Mouse (Mus musculus) embryonic facial prominence, embryonic 11.5 days (tissue): ENCODE measurements around the gene Pop5. TPM values are rescaled to one million over a fixed set of nuclear protein-coding genes. Genes with fewer than 3 reads are reported as not detected.

Experiments
- ATAC-seq: fragments of 200-750 bp; cut with Nextera tagmentation; replicated peaks from 2 replicates; pipeline ENCODE4 v1.8.0; 2017; ENCODE audit warnings: low read depth; ENCODE audit not compliant: insufficient number of reproducible peaks, low FRiP score, low TSS enrichment
- DNase-seq: peaks from one replicate; pipeline ENCODE4 v3.0.0-alpha.2; 2015; ENCODE audit warnings: low spot score
- H3K27ac ChIP-seq: fragments of 300-500 bp; sonication (generic); replicated peaks from 2 replicates; pipeline ENCODE4 v1.5.1; 2014; ENCODE audit warnings: mild to moderate bottlenecking, low read depth, low read length, control low read depth
- H3K27me3 ChIP-seq: fragments of 300-500 bp; sonication (generic); 2 replicates; pipeline ENCODE4 v1.6.1; 2014; ENCODE audit warnings: mild to moderate bottlenecking, low read length, moderate library complexity, mixed read lengths; ENCODE audit not compliant: control insufficient read depth, insufficient read depth
- H3K36me3 ChIP-seq: fragments of 300-500 bp; sonication (generic); replicated peaks from 2 replicates; pipeline ENCODE4 v1.6.1; 2014; ENCODE audit warnings: low read depth, mild to moderate bottlenecking, low read length, moderate library complexity, mixed read lengths; ENCODE audit not compliant: control insufficient read depth, insufficient read depth
- H3K4me1 ChIP-seq: fragments of 300-500 bp; sonication (generic); 2 replicates; pipeline ENCODE4 v1.6.1; 2014; ENCODE audit warnings: low read length, mixed read lengths; ENCODE audit not compliant: control insufficient read depth, insufficient read depth
- H3K4me2 ChIP-seq: fragments of 300-500 bp; sonication (generic); 2 replicates; pipeline ENCODE4 v1.6.1; 2014; ENCODE audit warnings: low read depth, mild to moderate bottlenecking, control low read depth, low read length, moderate library complexity
- H3K4me3 ChIP-seq: fragments of 300-500 bp; sonication (generic); 2 replicates; pipeline ENCODE4 v1.5.1; 2014; ENCODE audit warnings: low read depth, low read length, control low read depth
- H3K9ac ChIP-seq: fragments of 300-500 bp; sonication (generic); replicated peaks from 2 replicates; pipeline ENCODE4 v1.6.1; 2014; ENCODE audit warnings: mild to moderate bottlenecking, control low read depth, low read length
- H3K9me3 ChIP-seq: fragments of 300-500 bp; sonication (generic); replicated peaks from 2 replicates; pipeline ENCODE4 v1.6.1; 2016; ENCODE audit warnings: mild to moderate bottlenecking, low read length, inconsistent platforms, mixed read lengths; ENCODE audit not compliant: control insufficient read depth
- WGBS: fragments of 180-500 bp; shearing (Covaris S2); extraction: QIAGEN DNeasy Blood & Tissue Kit; methylation state at CpG from one replicate; pipeline ENCODE4 v1.1.7; 2014; 5-methylcytosine and 5-hydroxymethylcytosine counted together
- polyA plus RNA-seq: library from polyadenylated mRNA; unstranded; fragments of >200 nt; fragmentation: Nextera tagmentation; extraction: Ambion mirVana; gene quantifications from 2 replicates; pipeline ENCODE4 v1.2.1, GENCODE M21; 2014

Gene Pop5
- polyA plus RNA-seq, 1 experiment from 2014 or later: 108 TPM

DNA sequence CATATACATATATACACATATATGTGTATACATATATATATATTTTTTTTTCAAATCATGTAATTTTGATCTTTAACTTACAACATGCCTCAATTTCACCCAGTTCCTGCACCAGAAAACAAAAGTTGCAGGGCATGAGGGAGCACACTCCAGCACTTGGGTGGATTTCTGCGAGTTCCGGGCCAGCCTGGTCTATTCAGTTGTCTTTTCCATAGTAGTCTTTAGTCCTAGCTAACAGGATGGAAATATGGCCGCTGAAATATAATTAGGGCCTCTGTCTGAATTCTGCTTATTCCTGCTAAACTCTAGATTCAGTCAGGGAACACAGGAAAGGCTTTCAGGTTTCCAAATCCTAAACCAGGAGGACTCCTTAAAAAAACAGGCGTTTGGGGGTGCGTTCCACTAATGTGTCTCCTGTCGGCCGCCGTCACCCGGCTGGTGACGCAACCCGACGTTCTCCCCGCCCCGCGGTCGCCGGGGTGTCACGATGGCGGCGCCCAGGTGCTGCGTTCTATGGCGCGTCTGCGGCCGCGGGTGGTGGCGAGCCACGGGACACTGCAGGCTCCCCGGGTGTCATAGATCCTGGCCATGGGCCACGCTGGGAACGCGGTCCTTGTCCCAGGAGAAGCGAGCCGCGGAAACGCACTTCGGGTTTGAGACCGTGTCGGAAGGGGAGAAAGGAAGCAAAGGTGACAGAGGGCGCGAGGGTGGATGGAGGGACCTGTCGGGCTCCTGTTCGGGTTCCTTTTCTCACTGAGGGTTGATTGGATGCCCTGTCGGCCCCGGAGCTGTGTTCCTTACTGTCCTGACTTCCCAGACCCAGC lies 43.8 kb downstream of the Pop5 start, which contains the start of gene Coq5:
Gene Coq5 (plus strand): TSS at position 441 of the 824 bp plus-strand sequence.
- peak within 1 kb of the TSS; percentile 96 for H3K4me3 ChIP-seq
- peak within 1 kb of the TSS; percentile 79 for H3K9ac ChIP-seq
- 4% methylated on average over 45 of the region's 45 CpGs for WGBS
- H3K9me3 ChIP-seq: no peaks in the 10 kb centered on the region
- H3K27me3 ChIP-seq: no peaks in the 10 kb centered on the region
- peak; percentile 87 for DNase-seq
- H3K27ac ChIP-seq: no peak within 1 kb of the TSS
- H3K36me3 ChIP-seq: no peaks in the 10 kb centered on the region; the same call in none of the 2 replicates
- H3K4me2 ChIP-seq: peak within 1 kb of the TSS; percentile 87
- H3K4me1 ChIP-seq: no peaks in the 10 kb centered on the region
- no peak; the same call in 1 of the 2 replicates for ATAC-seq

DNA sequence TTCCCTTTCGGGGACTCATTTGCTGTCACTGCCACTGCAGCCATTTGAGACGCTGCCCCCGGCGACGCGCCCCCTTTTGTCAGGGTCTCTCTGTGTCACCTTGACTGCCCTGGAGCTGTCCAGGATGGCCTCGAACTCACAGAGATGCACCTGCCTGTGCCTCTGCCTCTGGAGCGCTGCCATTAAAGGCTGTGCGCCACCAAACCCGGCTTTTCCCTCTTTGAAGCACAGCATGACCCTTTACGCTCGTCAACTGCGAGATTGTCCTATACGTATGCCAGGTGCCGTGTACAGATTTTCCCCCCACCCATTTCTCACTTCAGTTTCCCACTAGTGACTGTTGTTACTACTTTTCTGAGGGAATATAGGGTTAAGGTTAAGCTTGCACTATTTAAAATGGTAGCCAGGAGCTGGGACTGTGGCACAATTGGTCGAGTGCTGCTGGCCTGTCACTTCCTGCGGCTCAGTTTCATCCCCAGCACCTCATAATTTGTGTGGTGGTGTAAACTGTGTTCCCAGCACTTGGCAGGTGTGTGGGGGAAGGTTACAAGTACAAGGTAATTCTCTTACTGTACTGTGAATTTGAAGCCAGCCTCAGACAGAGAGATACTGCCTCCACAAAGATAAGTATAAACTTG lies 44.5 kb downstream of the Pop5 start:
- peak overlapping the region; percentile 87 for H3K4me2 ChIP-seq
- no peaks in the 10 kb centered on the region; the same call in none of the 2 replicates for H3K36me3 ChIP-seq
- DNase-seq: no peak
- H3K9me3 ChIP-seq: no peaks in the 10 kb centered on the region
- H3K27ac ChIP-seq: no peak overlapping the region
- ATAC-seq: no peak
- H3K4me1 ChIP-seq: no peaks in the 10 kb centered on the region
- H3K9ac ChIP-seq: peak overlapping the region; percentile 79
- 9% methylated on average over 17 of the region's 17 CpGs for WGBS
- H3K4me3 ChIP-seq: peak overlapping the region; percentile 96
- H3K27me3 ChIP-seq: no peaks in the 10 kb centered on the region

DNA sequence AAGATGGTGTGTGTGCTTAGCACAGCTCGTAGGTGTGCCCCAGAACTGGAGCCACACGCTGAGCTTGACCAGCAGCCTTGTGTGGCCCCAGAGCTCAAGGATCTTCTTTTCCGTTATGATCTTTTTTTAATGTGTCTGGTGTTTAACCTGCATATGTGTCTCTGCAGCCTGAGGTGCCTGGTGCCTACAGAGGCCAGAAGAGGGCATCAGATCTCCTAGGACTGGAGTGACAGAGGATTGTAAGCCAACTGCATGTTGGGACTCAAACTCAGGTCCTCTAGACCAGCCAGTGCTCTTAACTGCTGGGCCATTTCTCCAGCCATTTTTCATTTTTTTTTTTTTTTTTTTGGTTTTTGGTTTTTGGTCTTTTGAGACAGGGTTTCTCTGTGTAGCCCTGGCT lies 49.1 kb downstream of the Pop5 start:
- Histone ChIP-seq H3K4me2 (no peak overlapping the region), H3K9ac (no peak overlapping the region), H3K4me3 (no peak overlapping the region), H3K36me3 (no peaks in the 10 kb centered on the region; the same call in none of the 2 replicates), H3K27ac (no peak overlapping the region), H3K9me3 (no peaks in the 10 kb centered on the region), H3K27me3 (no peaks in the 10 kb centered on the region), H3K4me1 (no peaks in the 10 kb centered on the region)
- 87% methylated on average over 3 of the region's 3 CpGs for WGBS
- ATAC-seq: no peak
- DNase-seq: no peak

DNA sequence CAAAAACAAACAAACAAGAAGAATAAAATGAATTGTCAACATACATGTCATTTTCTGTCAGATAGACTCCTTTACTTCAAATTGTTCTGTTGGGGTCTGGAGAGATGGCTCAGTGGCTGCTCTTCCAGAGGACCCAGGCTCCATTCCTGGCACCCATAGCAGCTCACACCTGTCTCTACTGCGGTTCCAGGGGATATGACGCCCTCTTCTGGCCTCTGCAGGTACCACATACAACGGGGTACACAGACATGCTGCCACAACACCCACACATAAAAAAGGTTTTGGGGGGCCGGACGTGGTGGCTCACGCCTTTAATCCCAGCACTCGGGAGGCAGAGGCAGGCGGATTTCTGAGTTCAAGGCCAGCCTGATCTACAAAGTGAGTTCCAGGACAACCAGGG lies 58.5 kb downstream of the Pop5 start:
- H3K27me3 ChIP-seq: no peaks in the 10 kb centered on the region
- H3K4me3 ChIP-seq: no peak overlapping the region
- no peak overlapping the region for H3K27ac ChIP-seq
- peaks cover 7% of the 10 kb centered on the region for H3K36me3 ChIP-seq
- WGBS: 90% methylated on average over 8 of the region's 8 CpGs
- ATAC-seq (no peak), DNase-seq (no peak)
- no peak overlapping the region for H3K4me2 ChIP-seq
- no peak overlapping the region for H3K9ac ChIP-seq
- H3K9me3 ChIP-seq: no peaks in the 10 kb centered on the region
- H3K4me1 ChIP-seq: peaks cover 4% of the 10 kb centered on the region; the same call in 1 of the 2 replicates

Other genes starting within 250 kb of the Pop5 start
- 23.5 and 43.6 TPM in 2 replicates for gene Sppl3, start 224.7 kb upstream of the Pop5 start, polyA plus RNA-seq
- 24.6 and 26.3 TPM in 2 replicates for gene Gm10401, start 137.5 kb upstream of the Pop5 start, polyA plus RNA-seq
- gene Acads, start 116.5 kb upstream of the Pop5 start, polyA plus RNA-seq: 27.7 and 31.8 TPM in 2 replicates
- 49.6 and 53.0 TPM in 2 replicates for gene Unc119b, start 100.9 kb upstream of the Pop5 start, polyA plus RNA-seq
- 36.6 and 37.5 TPM in 2 replicates for gene Mlec, start 77.7 kb upstream of the Pop5 start, polyA plus RNA-seq
- gene Cabp1, start 41.5 kb upstream of the Pop5 start, polyA plus RNA-seq: 2.4 and 2.7 TPM in 2 replicates
- gene Rnf10, start 37.1 kb downstream of the Pop5 start, polyA plus RNA-seq: 75.0 and 80.1 TPM in 2 replicates
- gene Coq5, start 43.8 kb downstream of the Pop5 start, polyA plus RNA-seq: 51.7 and 52.2 TPM in 2 replicates
- 1,836 and 1,851 TPM in 2 replicates for gene Dynll1, start 65.2 kb downstream of the Pop5 start, polyA plus RNA-seq
- gene Srsf9, start 91.3 kb downstream of the Pop5 start, polyA plus RNA-seq: 376 and 390 TPM in 2 replicates
- 37.0 and 38.8 TPM in 2 replicates for gene Gatc, start 105.3 kb downstream of the Pop5 start, polyA plus RNA-seq
- gene Triap1, start 105.4 kb downstream of the Pop5 start, polyA plus RNA-seq: 66.7 and 68.9 TPM in 2 replicates
- 569 and 629 TPM in 2 replicates for gene Cox6a1, start 113.1 kb downstream of the Pop5 start, polyA plus RNA-seq
- 52.4 and 53.9 TPM in 2 replicates for gene Msi1, start 193.8 kb downstream of the Pop5 start, polyA plus RNA-seq
- gene Pla2g1b, start 230.4 kb downstream of the Pop5 start, polyA plus RNA-seq: not detected in 2 replicates
- gene Sirt4, start 248.9 kb downstream of the Pop5 start, polyA plus RNA-seq: 12.7 and 17.2 TPM in 2 replicates